Mouse (Mus musculus) layer of hippocampus, adult 9-11 months (tissue): ENCODE measurements at regions not wholly inside any gene's neighbourhood (a gene's known extent, or its start where the extent isn't known, plus 50 kb on each side); places are given as distances from the start of the nearest gene placed in this dataset.

ENCODE experiments used
- DNase-seq: peaks from one replicate; pipeline ENCODE4 v3.0.0; 2022

- no peak for DNase-seq
Measured at GRCm38 (mm10) chr15:67048621-67049020, 547.9 kb upstream of the Lrrc6 start.

GRCm38 (mm10) chr15:67048148-67048547 is 547.4 kb upstream of the Lrrc6 start:
- DNase-seq = no peak

- DNase-seq = no peak
Measured at GRCm38 (mm10) chr15:67045920-67046804, 545.5 kb upstream of the Lrrc6 start.

- DNase-seq = no peak
Measured at GRCm38 (mm10) chr15:67045329-67045728, 544.6 kb upstream of the Lrrc6 start.

- DNase-seq = no peak
Measured at GRCm38 (mm10) chr15:67044806-67045205, 544.1 kb upstream of the Lrrc6 start.

GRCm38 (mm10) chr15:67042131-67042530 is 541.4 kb upstream of the Lrrc6 start:
- DNase-seq = no peak

GRCm38 (mm10) chr15:67040229-67040628 is 539.5 kb upstream of the Lrrc6 start:
- DNase-seq = no peak

GRCm38 (mm10) chr15:67039421-67039907 is 538.8 kb upstream of the Lrrc6 start:
- peak; percentile 32 for DNase-seq

- DNase-seq = no peak
Measured at GRCm38 (mm10) chr15:67037647-67038046, 536.9 kb upstream of the Lrrc6 start.

- no peak for DNase-seq
Measured at GRCm38 (mm10) chr15:67036341-67036740, 535.6 kb upstream of the Lrrc6 start.

GRCm38 (mm10) chr15:67033936-67034335 is 533.2 kb upstream of the Lrrc6 start:
- no peak for DNase-seq

- DNase-seq = peak; percentile 25
Measured at GRCm38 (mm10) chr15:67031866-67032526, 531.3 kb upstream of the Lrrc6 start.

GRCm38 (mm10) chr15:67030975-67031374 is 530.3 kb upstream of the Lrrc6 start:
- DNase-seq = no peak

- no peak for DNase-seq
Measured at GRCm38 (mm10) chr15:67028161-67028560, 527.5 kb upstream of the Lrrc6 start.

- no peak for DNase-seq
Measured at GRCm38 (mm10) chr15:67027751-67028150, 527.0 kb upstream of the Lrrc6 start.

GRCm38 (mm10) chr15:67025746-67026145 is 525.0 kb upstream of the Lrrc6 start:
- no peak for DNase-seq

GRCm38 (mm10) chr15:67024386-67024785 is 523.7 kb upstream of the Lrrc6 start:
- no peak for DNase-seq

GRCm38 (mm10) chr15:67023081-67023480 is 522.4 kb upstream of the Lrrc6 start:
- no peak for DNase-seq

GRCm38 (mm10) chr15:67021391-67021790 is 520.7 kb upstream of the Lrrc6 start:
- DNase-seq = no peak

GRCm38 (mm10) chr15:67019891-67020290 is 519.2 kb upstream of the Lrrc6 start:
- DNase-seq = no peak

GRCm38 (mm10) chr15:67019194-67019661 is 518.5 kb upstream of the Lrrc6 start:
- no peak for DNase-seq
